Mouse (Mus musculus): Measurements from ENCODE around the gene Zbtb1.

The Zbtb1 gene

GRCm38 (mm10) chr12:76369206-76369977 lies 674 bp upstream of the Zbtb1 start, which contains the start of gene Zbtb25:
Gene Zbtb25 (minus strand): TSS chr12:76369602.
- DNase-seq (ENCODE audit: low read depth, low spot score): peak; percentile 92

DNA sequence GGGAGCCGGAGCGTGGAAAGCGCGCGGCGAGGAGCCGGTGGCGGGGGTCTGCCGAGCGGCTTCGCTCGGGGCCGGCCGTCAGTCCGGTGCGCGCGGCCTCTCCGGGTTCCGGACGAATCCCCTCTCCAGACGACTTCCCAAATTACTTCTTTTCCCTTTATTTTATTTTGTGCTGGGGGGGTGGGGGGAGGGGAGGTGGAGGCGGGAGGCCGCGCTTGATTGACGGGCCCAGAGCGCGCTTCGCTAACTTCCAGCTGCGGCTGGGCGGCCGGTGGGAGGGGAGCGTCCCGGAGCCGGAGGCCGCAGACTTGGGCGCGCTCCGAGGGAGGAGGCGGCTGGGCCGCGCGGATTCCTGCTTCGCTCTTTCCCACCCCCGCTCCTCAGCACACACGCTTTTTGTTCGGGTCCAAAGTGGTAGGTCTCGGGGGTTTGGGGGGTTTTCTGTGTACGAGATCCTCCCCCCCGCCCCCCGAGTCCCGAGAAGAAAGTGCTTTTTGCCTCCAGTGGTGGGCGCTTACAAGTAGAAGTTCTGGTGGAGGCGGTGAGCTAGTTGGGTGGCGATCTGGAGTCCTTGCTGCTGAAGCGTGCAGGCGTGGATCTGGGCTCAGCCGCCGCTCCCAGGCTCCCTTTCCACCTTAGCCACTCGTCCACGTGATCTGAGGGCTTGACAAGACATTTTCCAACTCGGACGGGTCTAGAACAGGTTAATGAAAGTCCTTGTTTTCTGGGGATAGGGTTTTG lies 935 bp downstream of the Zbtb1 start:
- peak; percentile 80 for DNase-seq (ENCODE audit: low read depth, low spot score)

GRCm38 (mm10) chr12:76372046-76372445 lies 2.0 kb downstream of the Zbtb1 start:
- no peak for DNase-seq (ENCODE audit: low read depth, low spot score)

GRCm38 (mm10) chr12:76372881-76373818 lies 3.1 kb downstream of the Zbtb1 start:
- DNase-seq (ENCODE audit: low read depth, low spot score): no peak

GRCm38 (mm10) chr12:76373991-76374390 lies 3.9 kb downstream of the Zbtb1 start:
- DNase-seq (ENCODE audit: low read depth, low spot score): no peak

- DNase-seq (ENCODE audit: low read depth, low spot score): no peak
Observed at GRCm38 (mm10) chr12:76374911-76375310, 4.8 kb downstream of the Zbtb1 start.

- DNase-seq (ENCODE audit: low read depth, low spot score): no peak
Observed at GRCm38 (mm10) chr12:76375506-76375905, 5.4 kb downstream of the Zbtb1 start.

- DNase-seq (ENCODE audit: low read depth, low spot score): no peak
Observed at GRCm38 (mm10) chr12:76376649-76377048, 6.6 kb downstream of the Zbtb1 start.

DNA sequence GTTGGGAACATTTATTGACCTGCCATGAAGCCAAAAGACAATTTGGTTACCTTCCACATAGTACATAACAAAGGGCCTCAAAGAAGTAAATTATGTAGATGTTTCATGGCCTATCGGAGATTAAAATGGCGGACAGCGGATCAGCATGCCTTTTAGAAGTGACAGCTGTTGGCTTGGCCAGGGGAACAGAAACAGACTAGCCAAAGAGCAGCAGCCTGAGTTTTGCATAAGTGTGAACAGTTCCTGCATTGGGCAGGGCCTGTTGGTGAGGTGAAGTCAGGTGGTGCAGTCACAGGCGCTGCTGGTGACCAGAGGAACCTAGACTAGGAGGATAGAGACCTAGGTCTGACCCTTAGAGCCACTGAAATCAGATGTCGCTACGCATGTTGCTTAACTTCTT lies 7.0 kb downstream of the Zbtb1 start:
- no peak for DNase-seq (ENCODE audit: low read depth, low spot score)

GRCm38 (mm10) chr12:76377726-76378125 lies 7.7 kb downstream of the Zbtb1 start:
- DNase-seq (ENCODE audit: low read depth, low spot score): no peak

- no peak for DNase-seq (ENCODE audit: low read depth, low spot score)
Observed at GRCm38 (mm10) chr12:76378556-76378955, 8.5 kb downstream of the Zbtb1 start.

GRCm38 (mm10) chr12:76380151-76380550 lies 10.1 kb downstream of the Zbtb1 start:
- DNase-seq (ENCODE audit: low read depth, low spot score): no peak

GRCm38 (mm10) chr12:76385342-76385741 lies 15.3 kb downstream of the Zbtb1 start:
- DNase-seq (ENCODE audit: low read depth, low spot score): no peak

- DNase-seq (ENCODE audit: low read depth, low spot score): no peak
Observed at GRCm38 (mm10) chr12:76388794-76389193, 18.7 kb downstream of the Zbtb1 start.

DNA sequence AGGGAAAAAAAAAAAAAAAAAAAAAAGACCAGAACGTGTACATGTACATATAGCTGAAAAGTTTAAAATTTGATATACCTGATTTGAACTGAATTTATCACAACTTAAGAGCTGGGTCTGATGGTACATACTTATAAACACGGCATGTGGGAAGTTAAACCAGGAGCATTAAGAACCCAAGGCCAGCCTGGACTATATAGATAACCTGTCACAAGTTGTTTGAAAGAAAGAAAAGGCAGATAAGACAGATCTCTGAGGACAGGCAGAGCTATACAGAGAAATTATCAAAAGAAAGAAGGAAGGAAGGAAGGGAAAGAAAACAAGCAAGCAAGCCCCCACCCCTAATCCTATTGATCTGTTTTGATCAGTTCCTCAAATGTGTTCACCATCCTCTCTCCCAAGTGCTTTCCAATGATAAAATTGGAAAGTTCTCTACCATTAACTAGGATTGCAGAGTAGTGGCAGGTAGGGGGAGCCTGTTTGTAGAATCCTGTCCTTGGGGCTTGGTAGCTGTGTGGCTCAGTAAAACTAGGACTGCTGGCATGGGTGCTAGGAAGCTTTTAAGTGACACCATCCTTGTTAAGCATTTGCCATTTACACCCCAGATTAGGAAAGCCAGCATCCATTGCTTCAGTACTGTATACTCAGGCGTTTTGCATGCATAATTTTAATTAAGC lies 21.7 kb downstream of the Zbtb1 start:
- DNase-seq (ENCODE audit: low read depth, low spot score): no peak

DNA sequence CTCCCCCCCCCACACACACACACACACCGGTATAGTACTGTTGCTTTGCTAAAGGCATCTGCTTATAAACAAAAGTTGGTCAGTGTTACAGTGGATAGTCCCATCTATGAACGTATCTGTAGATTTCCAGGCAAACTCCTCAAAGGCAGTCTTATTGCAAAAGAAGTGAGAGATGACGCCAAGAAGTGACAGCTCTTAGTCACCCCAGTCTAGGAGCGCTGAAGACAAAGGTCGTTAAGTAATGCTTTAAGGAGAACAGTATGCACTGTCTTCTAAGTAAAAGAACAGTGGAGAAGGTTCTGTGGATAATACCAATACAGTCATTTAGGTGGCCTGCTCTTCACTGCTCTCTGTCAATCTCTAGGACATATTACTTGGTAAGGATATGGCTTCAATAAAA lies 22.9 kb downstream of the Zbtb1 start:
- no peak for DNase-seq (ENCODE audit: low read depth, low spot score)

GRCm38 (mm10) chr12:76397281-76397680 lies 27.2 kb downstream of the Zbtb1 start:
- no peak for DNase-seq (ENCODE audit: low read depth, low spot score)

DNA sequence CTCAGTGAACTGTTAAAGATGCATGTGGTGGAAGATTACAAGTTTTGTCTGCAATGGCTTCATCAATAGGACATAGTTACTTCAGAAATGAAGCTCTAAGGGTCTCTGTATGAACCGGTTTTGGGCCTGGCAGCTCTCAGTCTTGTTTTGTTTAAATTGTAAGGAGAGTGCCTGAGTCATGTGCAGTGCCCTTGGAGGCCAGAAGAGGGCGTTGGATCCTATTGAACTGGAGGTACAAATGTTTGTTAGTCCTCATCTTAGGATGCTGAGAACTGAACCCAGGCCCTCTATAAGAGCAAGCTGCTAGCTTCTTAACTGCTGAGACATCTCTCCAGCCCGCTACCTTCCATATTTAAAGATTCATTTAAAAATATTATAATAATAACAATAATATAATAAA lies 31.6 kb downstream of the Zbtb1 start:
- no peak for DNase-seq (ENCODE audit: low read depth, low spot score)

GRCm38 (mm10) chr12:76402991-76403885 lies 33.2 kb downstream of the Zbtb1 start:
- no peak for DNase-seq (ENCODE audit: low read depth, low spot score)

- DNase-seq (ENCODE audit: low read depth, low spot score): peak; percentile 99
Observed at GRCm38 (mm10) chr12:76403886-76404537, 33.9 kb downstream of the Zbtb1 start, which contains the start of gene Hspa2. Gene Hspa2 (plus strand): TSS chr12:76404176.
